Mouse (Mus musculus): ENCODE data around the gene Rrm2. TPM values are rescaled to one million over a fixed set of nuclear protein-coding genes. Genes with fewer than 3 reads are reported as not detected.

Rrm2 gene
- polyA plus RNA-seq, 2 experiments = 60.6 to 128 TPM

GRCm38 (mm10) chr12:24680096-24680491 is 27.9 kb upstream of the Rrm2 start:
- TF ChIP-seq POLR2A (IDR thresholded peaks at IDR 0.05; ENCODE audit: borderline replicate concordance, extremely low read depth, insufficient read depth, insufficient read length) = no peak
- DNase-seq (ENCODE audit: low spot score) (no peak), ATAC-seq (ENCODE audit: low FRiP score, low read depth) (no peak)
- Histone ChIP-seq H3K9ac (ENCODE audit: low read depth, low read length, severe bottlenecking) (peak overlapping the region; percentile 80), H3K36me3 (ENCODE audit: control insufficient read depth, insufficient read depth, low read length) (no peaks in the 10 kb centered on the region), H3K27ac (replicated peaks; ENCODE audit: low read depth, low read length) (peak overlapping the region; percentile 52; the same call in 1 of the 2 replicates), H3K27me3 (ENCODE audit: control insufficient read depth, insufficient read depth, low read length) (peaks cover 14% of the 10 kb centered on the region), H3K4me2 (replicated peaks; ENCODE audit: low read depth, low read length, severe bottlenecking) (peak overlapping the region; percentile 94), H3K9me3 (ENCODE audit: control insufficient read depth, low read length) (no peaks in the 10 kb centered on the region), H3K4me1 (ENCODE audit: control insufficient read depth, insufficient read depth, low read length) (peaks cover 17% of the 10 kb centered on the region), H3K4me3 (replicated peaks; ENCODE audit: low read length) (peak overlapping the region; percentile 60)
- 8% methylated on average over 9 of the region's 9 CpGs for WGBS

GRCm38 (mm10) chr12:24680492-24681285 is 27.4 kb upstream of the Rrm2 start:
- WGBS = under 1% methylated on average over 49 of the region's 61 CpGs

GRCm38 (mm10) chr12:24681286-24682023 is 26.6 kb upstream of the Rrm2 start, which contains the start of gene Cys1:
Gene Cys1 (minus strand): TSS chr12:24681813.
- H3K4me2 ChIP-seq (replicated peaks; ENCODE audit: low read depth, low read length, severe bottlenecking) = peak within 1 kb of the TSS; percentile 94
- H3K9me3 ChIP-seq (ENCODE audit: control insufficient read depth, low read length) = no peaks in the 10 kb centered on the region
- H3K36me3 ChIP-seq (ENCODE audit: control insufficient read depth, insufficient read depth, low read length) = no peaks in the 10 kb centered on the region
- no peak for ATAC-seq (ENCODE audit: low FRiP score, low read depth)
- TF ChIP-seq POLR2A (IDR thresholded peaks at IDR 0.05; ENCODE audit: borderline replicate concordance, extremely low read depth, insufficient read depth, insufficient read length) = no peak
- no peak for DNase-seq (ENCODE audit: low spot score)
- H3K4me3 ChIP-seq (replicated peaks; ENCODE audit: low read length) = peak within 1 kb of the TSS; percentile 60
- peak within 1 kb of the TSS; percentile 68 for H3K27ac ChIP-seq (replicated peaks; ENCODE audit: low read depth, low read length)
- H3K27me3 ChIP-seq (ENCODE audit: control insufficient read depth, insufficient read depth, low read length) = peaks cover 14% of the 10 kb centered on the region
- peak within 1 kb of the TSS; percentile 80 for H3K9ac ChIP-seq (ENCODE audit: low read depth, low read length, severe bottlenecking)
- 4% methylated on average over 20 of the region's 20 CpGs for WGBS
- peaks cover 17% of the 10 kb centered on the region for H3K4me1 ChIP-seq (ENCODE audit: control insufficient read depth, insufficient read depth, low read length)

More at GRCm38 (mm10) chr12:24680492-24681285, 27.4 kb upstream of the Rrm2 start:
- peak overlapping the region; percentile 52; the same call in 1 of the 2 replicates for H3K27ac ChIP-seq (replicated peaks; ENCODE audit: low read depth, low read length)
- H3K36me3 ChIP-seq (ENCODE audit: control insufficient read depth, insufficient read depth, low read length) = no peaks in the 10 kb centered on the region
- peak overlapping the region; percentile 80 for H3K9ac ChIP-seq (ENCODE audit: low read depth, low read length, severe bottlenecking)
- peaks cover 14% of the 10 kb centered on the region for H3K27me3 ChIP-seq (ENCODE audit: control insufficient read depth, insufficient read depth, low read length)
- H3K4me3 ChIP-seq (replicated peaks; ENCODE audit: low read length) = peak overlapping the region; percentile 60
- DNase-seq (ENCODE audit: low spot score) (no peak), ATAC-seq (ENCODE audit: low FRiP score, low read depth) (peak; percentile 55)
- peaks cover 17% of the 10 kb centered on the region for H3K4me1 ChIP-seq (ENCODE audit: control insufficient read depth, insufficient read depth, low read length)
- TF ChIP-seq POLR2A (IDR thresholded peaks at IDR 0.05; ENCODE audit: borderline replicate concordance, extremely low read depth, insufficient read depth, insufficient read length) = no peak
- no peaks in the 10 kb centered on the region for H3K9me3 ChIP-seq (ENCODE audit: control insufficient read depth, low read length)
- H3K4me2 ChIP-seq (replicated peaks; ENCODE audit: low read depth, low read length, severe bottlenecking) = peak overlapping the region; percentile 94

- H3K4me3 ChIP-seq (replicated peaks; ENCODE audit: low read length) = no peak overlapping the region
- peak; percentile 53 for DNase-seq (ENCODE audit: low spot score)
These were observed 25.5 kb upstream of the Rrm2 start for GRCm38 (mm10) chr12:24682563-24682962.

GRCm38 (mm10) chr12:24683461-24683860 is 24.6 kb upstream of the Rrm2 start:
- 69% methylated on average over 7 of the region's 7 CpGs for WGBS
- H3K36me3 ChIP-seq (ENCODE audit: control insufficient read depth, insufficient read depth, low read length) = no peaks in the 10 kb centered on the region
- H3K4me2 ChIP-seq (replicated peaks; ENCODE audit: low read depth, low read length, severe bottlenecking) = no peak overlapping the region
- no peak for DNase-seq (ENCODE audit: low spot score)
- TF ChIP-seq POLR2A (IDR thresholded peaks at IDR 0.05; ENCODE audit: borderline replicate concordance, extremely low read depth, insufficient read depth, insufficient read length) = no peak
- H3K9me3 ChIP-seq (ENCODE audit: control insufficient read depth, low read length) = no peaks in the 10 kb centered on the region
- no peak overlapping the region for H3K9ac ChIP-seq (ENCODE audit: low read depth, low read length, severe bottlenecking)
- H3K4me3 ChIP-seq (replicated peaks; ENCODE audit: low read length) = no peak overlapping the region
- H3K27me3 ChIP-seq (ENCODE audit: control insufficient read depth, insufficient read depth, low read length) = peaks cover 14% of the 10 kb centered on the region
- no peak for ATAC-seq (ENCODE audit: low FRiP score, low read depth)
- peaks cover 17% of the 10 kb centered on the region for H3K4me1 ChIP-seq (ENCODE audit: control insufficient read depth, insufficient read depth, low read length)
- peak overlapping the region; percentile 68; the same call in 1 of the 2 replicates for H3K27ac ChIP-seq (replicated peaks; ENCODE audit: low read depth, low read length)

More at GRCm38 (mm10) chr12:24682563-24682962, 25.5 kb upstream of the Rrm2 start:
- Histone ChIP-seq H3K4me1 (ENCODE audit: control insufficient read depth, insufficient read depth, low read length) (peaks cover 17% of the 10 kb centered on the region), H3K27ac (replicated peaks; ENCODE audit: low read depth, low read length) (peak overlapping the region; percentile 68), H3K27me3 (ENCODE audit: control insufficient read depth, insufficient read depth, low read length) (peaks cover 14% of the 10 kb centered on the region), H3K4me2 (replicated peaks; ENCODE audit: low read depth, low read length, severe bottlenecking) (peak overlapping the region; percentile 94; the same call in 1 of the 2 replicates), H3K9ac (ENCODE audit: low read depth, low read length, severe bottlenecking) (no peak overlapping the region), H3K9me3 (ENCODE audit: control insufficient read depth, low read length) (no peaks in the 10 kb centered on the region), H3K36me3 (ENCODE audit: control insufficient read depth, insufficient read depth, low read length) (no peaks in the 10 kb centered on the region)
- TF ChIP-seq POLR2A (IDR thresholded peaks at IDR 0.05; ENCODE audit: borderline replicate concordance, extremely low read depth, insufficient read depth, insufficient read length) = no peak
- peak; percentile 50 for ATAC-seq (ENCODE audit: low FRiP score, low read depth)
- WGBS = 38% methylated on average over 8 of the region's 8 CpGs
